Mouse (Mus musculus) small intestine, adult 10 weeks (tissue): ENCODE measurements around the gene Creg2. TPM values are rescaled to one million over a fixed set of nuclear protein-coding genes. Genes with fewer than 3 reads are reported as not detected.

Experiments
- polyA plus RNA-seq: library from polyadenylated mRNA; stranded (reverse); fragments of 350-450 nt; fragmentation: Illumina TruSeq; extraction: RNeasy Lipid Tissue Mini Kit (QIAGEN cat#74804); gene quantifications from one replicate; pipeline ENCODE4 v1.2.3, GENCODE M21; 2014; ENCODE audit warnings: low replicate concordance

The Creg2 gene
- polyA plus RNA-seq, result 0.33 TPM

GRCm38 (mm10) chr1:39651241-39651548, at the start of gene Creg2:
Creg2 (minus strand) TSS chr1:39651474.

DNA sequence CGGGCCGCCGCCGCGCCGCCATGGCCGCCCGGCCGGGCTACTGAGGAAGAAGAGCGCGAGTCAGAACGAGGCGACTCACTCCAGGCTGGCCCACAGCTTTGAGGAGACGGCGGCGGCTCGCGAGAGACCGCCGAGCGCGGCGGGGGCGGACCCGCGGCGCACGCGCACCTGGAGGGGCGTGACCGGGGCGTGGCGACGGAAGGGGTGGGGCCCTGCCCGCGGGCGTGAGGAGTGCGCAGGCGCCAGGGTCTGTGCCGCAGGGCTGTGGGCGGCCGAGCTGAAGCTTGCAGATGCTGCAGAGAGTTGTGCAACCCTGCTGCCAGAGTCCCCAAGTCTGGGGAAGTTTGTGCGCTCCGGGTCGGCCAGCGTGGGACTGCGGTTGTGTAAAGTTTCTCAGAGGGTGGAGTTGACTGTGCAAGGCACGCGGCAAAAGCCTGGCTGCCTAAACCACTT, 74.0 kb downstream of the Creg2 start, which contains the start of gene Rnf149:
Rnf149 (minus strand) TSS at position 153 of the 453 bp plus-strand sequence.

Other genes with a start within 250 kb of the Creg2 start
- 26.2 TPM for gene Tbc1d8, start 172.7 kb downstream of the Creg2 start, polyA plus RNA-seq
- 52.5 TPM for gene Cnot11, start 116.5 kb downstream of the Creg2 start, polyA plus RNA-seq
- 38.5 TPM for gene Rnf149, start 74.1 kb downstream of the Creg2 start, polyA plus RNA-seq
- gene Rfx8, start 69.5 kb upstream of the Creg2 start, polyA plus RNA-seq, result not detected
- gene Gm3646, start 153.9 kb upstream of the Creg2 start, polyA plus RNA-seq, result not detected
- 31.5 TPM for gene Map4k4, start 249.4 kb upstream of the Creg2 start, polyA plus RNA-seq